Mouse (Mus musculus): ENCODE measurements around the gene Robo2.

The Robo2 gene

DNA sequence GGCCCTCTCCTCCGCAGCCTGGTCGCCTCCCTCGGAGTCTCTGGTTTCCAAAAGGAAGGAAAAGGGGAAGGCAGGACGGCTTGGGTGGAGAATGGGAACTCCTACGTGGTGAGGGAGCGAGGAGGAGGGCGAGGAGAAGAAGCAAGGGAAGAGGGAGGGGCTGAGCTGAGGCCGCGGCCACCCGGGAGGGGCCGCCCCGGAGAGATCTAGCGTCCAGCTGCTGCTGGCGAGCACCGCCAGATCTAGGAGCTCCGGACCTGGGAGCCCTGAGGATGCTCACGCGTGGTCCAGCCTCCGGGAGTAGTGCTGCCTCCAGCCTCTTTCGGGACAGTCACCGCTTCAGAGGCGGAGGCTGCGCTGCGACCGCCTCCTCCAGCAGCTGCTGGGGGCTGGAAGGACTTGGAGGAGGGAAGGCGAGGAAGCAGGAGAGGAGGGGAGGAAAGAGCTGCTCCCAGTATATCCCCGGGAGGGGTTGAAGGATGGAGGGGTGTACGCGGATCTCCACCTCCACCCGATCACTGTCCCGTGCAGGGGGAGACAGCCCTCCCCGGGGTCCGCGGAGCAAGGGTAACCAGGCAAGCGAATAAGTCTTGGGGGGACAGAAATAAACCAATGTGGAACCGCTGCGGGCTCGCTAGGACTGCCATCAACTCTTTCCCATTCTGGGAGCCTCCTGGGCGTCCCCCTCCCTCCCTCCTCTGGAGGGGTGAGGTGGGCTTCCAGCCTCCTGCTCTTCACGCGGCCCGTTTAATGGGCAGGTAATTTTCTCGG is at the start of gene Robo2:
Robo2 (minus strand) TSS at position 345 of the 771 bp plus-strand sequence.
- DNase-seq = peak; percentile 75

DNA sequence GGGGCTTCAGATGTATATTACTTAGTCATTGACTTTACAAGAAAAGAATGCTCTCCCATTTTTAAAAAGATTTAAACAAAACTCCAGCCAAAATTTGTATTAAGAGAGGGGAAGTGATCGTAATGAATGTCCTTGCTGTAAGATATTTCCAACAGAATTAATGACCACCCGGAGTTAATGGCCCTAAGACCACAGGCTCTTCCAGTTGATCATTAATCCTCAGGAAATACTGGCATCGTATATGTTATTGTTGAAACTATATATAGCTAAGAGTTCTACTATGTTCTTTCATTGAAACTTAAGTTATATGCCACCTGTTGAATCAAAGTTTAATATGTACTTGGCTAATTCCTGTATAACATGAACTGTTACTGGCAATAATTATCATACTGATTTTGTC is 46.5 kb upstream of the Robo2 start:
- no peak for DNase-seq

GRCm38 (mm10) chr16:74457736-74458135 is 46.1 kb upstream of the Robo2 start:
- DNase-seq = no peak

- no peak for DNase-seq
These were observed 45.3 kb upstream of the Robo2 start for GRCm38 (mm10) chr16:74456808-74457470.

GRCm38 (mm10) chr16:74455179-74455578 is 43.6 kb upstream of the Robo2 start:
- DNase-seq = no peak

DNA sequence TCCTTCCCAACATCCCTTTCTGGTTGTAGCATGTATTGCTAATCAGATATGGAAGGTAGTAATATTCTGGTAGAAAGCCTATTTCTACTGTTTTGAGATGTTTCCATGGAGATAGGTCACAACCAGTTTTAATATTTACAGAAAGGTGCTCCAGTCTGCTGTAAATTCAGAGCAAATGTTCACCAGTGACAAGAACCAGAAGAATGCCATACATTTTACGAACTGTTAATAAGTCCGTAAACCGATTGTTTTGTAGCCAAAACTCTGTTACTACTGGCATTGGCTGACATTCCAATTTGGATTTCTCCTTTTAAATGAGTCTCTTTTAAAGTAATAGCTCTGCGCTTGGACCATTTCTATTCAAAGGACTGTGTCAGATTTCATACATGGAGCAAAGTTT is 36.4 kb upstream of the Robo2 start:
- no peak for DNase-seq

DNA sequence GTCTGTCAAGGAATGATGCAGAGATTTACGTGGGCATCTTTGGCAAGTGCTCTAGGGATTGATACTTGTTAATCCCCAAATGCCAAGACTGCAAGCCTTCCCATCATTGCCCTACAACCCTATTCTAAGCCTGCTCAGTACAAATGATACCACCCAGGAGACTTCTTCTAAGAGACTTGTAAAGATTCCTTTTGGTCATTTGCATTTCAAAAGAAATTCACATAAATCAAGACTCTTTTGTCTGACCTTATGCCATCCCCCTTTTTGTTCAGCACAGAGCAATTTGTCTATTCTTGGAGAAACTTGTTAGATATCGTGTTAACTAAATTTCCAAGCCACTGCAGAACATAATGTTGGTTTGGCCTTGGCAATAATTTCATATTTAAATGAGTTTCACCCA is 15.4 kb upstream of the Robo2 start:
- no peak for DNase-seq

DNA sequence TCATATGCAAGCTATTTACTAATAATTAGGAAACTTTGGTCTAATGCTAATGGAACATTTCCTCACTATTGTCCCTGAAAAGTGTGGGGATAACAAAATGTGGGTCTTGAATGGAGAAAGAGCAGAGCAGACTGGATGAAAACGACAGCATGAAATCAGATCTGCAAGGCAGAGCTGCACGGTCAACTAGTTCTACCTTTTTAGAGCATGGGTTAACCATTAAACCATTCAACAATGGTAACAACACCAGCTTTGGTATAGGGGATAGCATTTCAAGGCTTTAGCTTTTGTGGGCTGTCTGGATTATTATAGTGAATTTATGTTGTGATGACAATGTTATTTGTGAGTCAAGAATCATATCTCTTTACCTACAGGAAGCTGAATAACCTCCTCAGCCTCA is 8.7 kb upstream of the Robo2 start:
- DNase-seq = no peak

GRCm38 (mm10) chr16:74412471-74413291 is 1.1 kb upstream of the Robo2 start:
- peak; percentile 22 for DNase-seq

GRCm38 (mm10) chr16:74411021-74411420 is 604 bp downstream of the Robo2 start:
- peak; percentile 8 for DNase-seq

DNA sequence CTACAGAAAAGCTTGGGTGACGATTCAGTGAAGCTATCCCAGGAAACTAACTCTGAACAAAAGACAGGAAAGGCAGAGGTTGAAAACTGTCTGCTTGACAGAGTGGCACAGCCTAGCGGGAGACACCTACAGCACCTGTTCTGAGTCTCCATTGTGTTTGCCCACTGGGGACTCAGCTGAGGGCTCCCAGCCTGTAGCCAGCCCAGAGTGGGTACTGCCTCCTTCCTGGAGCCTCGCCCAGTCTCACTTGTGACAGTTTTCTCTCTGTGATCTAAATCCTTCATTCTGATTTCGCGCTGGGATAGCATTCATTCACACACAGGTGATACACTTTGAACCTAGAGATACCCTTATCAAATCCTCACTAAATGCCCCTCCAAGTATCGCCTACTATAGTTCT is 1.5 kb downstream of the Robo2 start:
- peak; percentile 21 for DNase-seq

- DNase-seq = no peak
These were observed 2.1 kb downstream of the Robo2 start for GRCm38 (mm10) chr16:74409548-74409947.

DNA sequence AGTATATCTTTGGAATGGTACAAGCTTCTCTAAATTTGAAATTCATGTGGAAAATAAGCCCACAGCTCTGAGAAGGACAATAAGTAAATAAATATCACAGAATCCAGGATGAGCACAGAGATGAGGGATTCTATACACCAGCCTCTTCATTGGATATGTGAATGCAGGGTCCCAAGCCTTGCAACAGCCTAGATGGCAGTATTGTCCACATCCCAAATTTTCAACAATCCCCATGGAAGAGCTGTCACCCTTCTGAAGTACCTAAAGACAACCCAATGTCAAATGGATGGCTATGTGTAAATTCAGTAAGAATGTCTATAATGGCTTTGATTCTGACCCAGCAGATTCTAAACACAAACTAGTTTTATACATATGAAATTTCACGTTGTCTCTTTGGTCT is 3.1 kb downstream of the Robo2 start:
- no peak for DNase-seq

DNA sequence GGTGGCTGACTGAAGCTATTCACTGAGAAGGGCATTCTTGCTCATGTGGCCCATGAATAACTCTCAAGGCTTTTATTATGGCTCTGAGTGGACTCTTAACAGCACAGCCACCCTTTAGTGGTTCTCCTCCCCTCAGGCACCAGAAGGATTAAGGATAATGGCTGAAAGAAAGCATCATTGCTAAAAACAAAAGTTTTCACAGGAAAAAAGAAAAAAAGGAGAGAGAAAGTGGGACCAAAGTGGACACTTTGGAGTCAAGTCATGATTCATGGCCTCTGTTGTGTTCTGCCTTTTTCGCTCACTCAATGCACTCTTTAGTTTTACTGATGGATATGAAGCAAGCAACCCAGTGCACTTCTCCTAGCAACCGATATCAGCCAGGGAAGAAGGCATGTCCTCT is 14.3 kb downstream of the Robo2 start:
- DNase-seq = no peak

GRCm38 (mm10) chr16:74395678-74396077 is 15.9 kb downstream of the Robo2 start:
- no peak for DNase-seq

- DNase-seq = no peak
These were observed 32.2 kb downstream of the Robo2 start for GRCm38 (mm10) chr16:74379458-74379857.

DNA sequence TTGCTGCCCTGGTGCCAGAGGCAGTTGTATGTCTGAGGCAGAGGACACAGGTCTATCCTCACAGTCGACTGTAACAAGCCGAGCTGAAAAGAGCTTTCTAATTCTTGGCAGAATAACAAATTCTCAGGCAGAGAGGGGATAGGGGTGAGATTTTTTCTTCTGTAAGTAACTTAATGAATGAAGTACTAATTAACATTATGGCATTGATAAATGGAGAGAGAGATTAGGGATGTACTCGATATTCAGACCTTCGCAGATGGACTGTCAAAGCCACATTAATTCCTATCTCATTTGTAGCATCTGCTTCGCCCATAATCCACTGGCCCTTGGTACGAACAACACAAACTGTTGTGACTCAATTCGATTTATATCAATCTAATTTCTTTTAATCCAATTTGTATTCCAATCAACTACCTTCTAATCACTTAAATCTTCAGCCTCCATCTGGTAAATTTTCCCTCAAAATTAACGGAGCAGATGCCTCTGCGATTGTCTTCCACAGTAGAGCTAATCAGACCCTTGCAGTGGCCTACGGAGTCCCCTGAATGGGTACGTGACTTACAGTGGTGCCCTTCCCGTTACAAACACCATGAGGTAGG is 36.2 kb downstream of the Robo2 start:
- no peak for DNase-seq

GRCm38 (mm10) chr16:74374540-74374939 is 37.1 kb downstream of the Robo2 start:
- no peak for DNase-seq

DNA sequence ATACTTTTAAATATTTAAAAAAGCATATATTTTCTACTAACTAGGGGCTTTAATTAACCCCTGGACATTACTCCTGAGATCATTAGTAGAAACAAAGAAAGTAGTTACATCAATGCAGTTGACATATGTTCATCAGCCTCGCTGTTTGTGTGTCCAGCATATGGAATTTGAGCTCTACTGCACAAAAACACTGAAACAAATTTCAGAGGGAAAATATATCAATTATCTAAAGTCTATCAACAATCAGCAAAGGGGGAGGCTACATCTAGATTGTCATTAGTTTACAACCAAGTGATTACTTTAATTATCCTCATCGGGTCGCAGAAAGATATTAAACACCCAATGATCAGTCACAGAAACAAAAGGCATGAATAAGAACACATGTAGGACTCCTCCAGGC is 38.2 kb downstream of the Robo2 start:
- DNase-seq = no peak

- no peak for DNase-seq
These were observed 38.7 kb downstream of the Robo2 start for GRCm38 (mm10) chr16:74372876-74373275.

DNA sequence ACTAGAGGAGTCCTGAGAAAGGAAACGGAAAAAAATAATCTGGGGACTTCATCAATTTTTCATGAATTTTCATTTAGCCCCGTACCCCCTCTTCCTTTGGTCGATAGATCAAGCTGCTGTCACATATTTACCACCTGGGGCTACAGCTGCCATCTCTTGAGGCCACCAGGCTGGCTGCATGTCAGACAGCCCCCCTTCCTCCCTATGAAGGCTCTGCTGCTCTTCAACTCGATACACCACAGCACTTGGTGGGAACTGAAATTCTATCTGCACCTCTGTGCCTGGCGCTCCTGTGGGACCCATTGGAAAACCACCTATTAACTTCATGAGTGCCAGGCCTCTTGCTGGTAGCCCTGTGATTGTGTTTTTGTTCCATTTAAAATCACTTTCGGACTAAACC is 63.2 kb downstream of the Robo2 start:
- DNase-seq = no peak

GRCm38 (mm10) chr16:74338969-74339630 is 72.5 kb downstream of the Robo2 start:
- no peak for DNase-seq

Data from lung, postnatal 10 days (tissue).